Mouse (Mus musculus) left cerebral cortex, adult 2 months (tissue): ENCODE measurements around the gene Gtf3c1. TPM values are rescaled to one million over a fixed set of nuclear protein-coding genes. Genes with fewer than 3 reads are reported as not detected.

Experiments
- DNase-seq, 2 experiments: peaks; one replicate each; pipeline ENCODE4 v3.0.0; 2021 to 2022; ENCODE audit warnings: low spot score in 2 of 2, mixed read lengths in 1 of 2; ENCODE audit errors: extremely low spot score in 1 of 2
- H3K27ac ChIP-seq: fragments of 200-600 bp; 2 replicates; pipeline ENCODE4 v1.8.1; 2022
- H3K4me3 ChIP-seq: fragments of 200-600 bp; 2 replicates; pipeline ENCODE4 v1.8.1; 2022
- CTCF ChIP-seq: fragments of 200-600 bp; IDR thresholded peaks from 2 replicates; pipeline ENCODE4 v1.8.1; 2022; ENCODE audit warnings: antibody characterized with exemption, mild to moderate bottlenecking, moderate library complexity
- intact Hi-C: fragments of 180-260 bp; cut with DNase I; formaldehyde crosslinking; loops from one replicate; pipeline ENCODE4 v1.15.1; 2025
- total RNA-seq, 2 experiments: library from RNA; stranded (reverse); gene quantifications; 2 replicates each; pipeline ENCODE4 v1.2.3; 2021

The Gtf3c1 gene
- total RNA-seq, 2 experiments from 2014 or later, result 103 to 107 TPM

DNA sequence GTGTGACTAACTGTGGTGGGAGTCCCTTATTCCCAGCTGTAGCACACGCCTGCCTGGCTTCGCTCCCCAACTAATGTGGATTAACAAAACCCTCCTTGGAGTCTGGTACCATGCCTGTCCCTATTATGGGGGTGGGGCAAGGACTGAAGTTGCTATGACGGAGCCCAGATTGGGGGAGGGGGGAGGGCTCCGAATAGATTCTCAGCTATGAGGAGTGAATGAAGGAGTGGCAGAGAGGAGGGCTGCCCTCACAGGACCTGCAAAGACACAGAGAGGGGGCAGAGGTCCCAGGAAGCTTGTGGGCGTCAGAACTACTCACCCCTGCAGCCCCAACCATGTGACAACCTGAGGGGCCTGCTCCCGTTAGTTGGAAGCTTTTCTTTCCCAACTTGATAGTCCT lies 69.2 kb downstream of the Gtf3c1 start:
- no peak overlapping the region for H3K4me3 ChIP-seq
- intact Hi-C loops, result loop anchor here (5.0 kb wide), 1 partner anchor 56 kb away; no protein-coding TSS in a partner anchor
- no peak overlapping the region for H3K27ac ChIP-seq
- TF ChIP-seq CTCF, result no peak
- no peak for DNase-seq

DNA sequence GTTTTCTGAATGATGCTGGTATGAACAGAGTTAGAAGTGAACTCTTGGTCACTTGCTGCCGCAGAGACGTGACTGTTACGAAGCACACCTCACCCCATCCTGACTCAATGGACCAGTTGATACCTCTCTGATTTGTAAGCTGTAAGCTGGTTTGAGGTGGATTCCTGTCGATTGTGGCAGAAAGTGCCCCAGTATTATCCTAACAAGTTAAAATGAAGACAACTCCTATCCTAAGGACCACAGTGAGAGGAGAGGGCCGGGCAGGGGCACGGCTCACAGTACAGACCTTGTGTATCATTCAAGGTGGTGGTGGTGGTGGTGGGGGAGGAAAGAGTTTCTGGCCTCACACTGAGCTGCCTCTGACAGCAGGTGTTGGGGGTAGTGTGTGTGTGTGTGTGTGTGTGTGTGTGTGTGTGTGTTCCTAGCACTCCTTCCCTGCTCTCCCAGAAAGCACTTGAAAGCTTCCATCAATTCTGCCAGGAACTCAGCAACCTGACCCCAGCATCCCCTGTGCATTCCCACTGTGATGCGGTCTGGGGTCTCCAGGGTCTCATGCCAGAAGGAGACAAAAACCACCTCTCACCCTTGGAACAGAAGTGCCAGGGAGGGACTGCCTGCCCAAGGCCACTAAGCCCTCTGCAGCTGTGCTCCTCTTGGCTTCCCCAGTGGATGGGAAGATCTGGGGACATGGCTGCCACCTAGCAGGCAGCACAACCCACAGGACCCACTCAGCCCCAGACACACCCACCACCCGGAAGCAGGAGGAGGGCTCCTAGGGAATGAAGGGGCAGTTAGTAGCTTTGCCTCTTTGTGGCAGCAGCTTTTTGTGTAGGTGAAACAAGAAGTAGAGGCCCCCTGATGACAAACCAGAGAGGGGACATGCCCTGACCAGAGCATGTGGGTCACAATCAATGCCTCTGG lies 70.1 kb downstream of the Gtf3c1 start:
- DNase-seq, result no peak
- TF ChIP-seq CTCF, result no peak
- no peak overlapping the region for H3K27ac ChIP-seq
- H3K4me3 ChIP-seq, result no peak overlapping the region
- intact Hi-C loops, result loop anchor here (5.0 kb wide), 1 partner anchor 55 kb away; no protein-coding TSS in a partner anchor

GRCm38 (mm10) chr7:125630989-125631388 lies 76.6 kb downstream of the Gtf3c1 start:
- no peak for TF ChIP-seq CTCF
- intact Hi-C loops, result no loop called here
- Histone ChIP-seq H3K27ac (no peak overlapping the region), H3K4me3 (no peak overlapping the region)
- no peak for DNase-seq

DNA sequence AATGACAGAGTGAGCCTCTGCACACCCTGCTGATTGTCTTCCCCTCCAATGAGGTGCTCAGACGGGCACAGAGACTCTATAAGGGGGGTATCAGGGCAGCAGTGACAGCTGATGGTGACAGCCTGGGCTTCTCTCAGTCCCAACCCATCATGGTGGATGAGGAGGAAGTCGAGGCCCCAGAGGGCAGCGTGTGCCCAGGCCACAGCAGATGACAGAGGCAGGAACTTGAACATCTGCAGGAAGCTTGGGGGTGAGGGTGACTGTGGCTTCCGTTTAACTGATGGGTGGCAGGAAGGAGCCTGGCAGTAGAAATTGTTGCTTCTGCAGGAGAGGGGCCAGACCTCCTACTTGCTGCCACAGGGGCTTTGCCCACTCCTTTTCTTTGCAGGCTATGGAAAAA lies 77.3 kb downstream of the Gtf3c1 start:
- Histone ChIP-seq H3K27ac (no peak overlapping the region), H3K4me3 (no peak overlapping the region)
- intact Hi-C loops, result no loop called here
- TF ChIP-seq CTCF, result no peak
- DNase-seq, result no peak

DNA sequence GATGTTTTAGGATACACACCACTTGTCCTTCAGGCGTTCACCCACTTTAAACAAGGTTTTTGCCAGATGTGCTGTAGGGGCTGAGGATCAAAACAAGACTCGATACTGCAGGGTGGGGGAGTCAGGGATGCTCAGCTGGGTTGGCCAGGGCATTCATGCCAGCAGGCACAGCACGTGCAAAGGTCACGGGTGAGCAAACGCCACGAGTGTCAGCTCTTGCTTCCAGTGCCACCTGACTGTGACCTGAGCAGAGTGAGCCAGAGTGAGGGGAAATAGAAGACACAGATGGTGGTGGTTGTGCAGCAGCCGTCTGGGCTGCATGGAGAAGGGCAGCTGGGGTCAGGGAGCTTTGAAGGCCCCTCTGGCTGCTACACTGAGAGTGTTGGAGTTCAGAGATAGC lies 81.8 kb downstream of the Gtf3c1 start:
- Histone ChIP-seq H3K27ac (no peak overlapping the region), H3K4me3 (no peak overlapping the region)
- no peak for TF ChIP-seq CTCF
- no peak for DNase-seq
- intact Hi-C loops, result no loop called here

DNA sequence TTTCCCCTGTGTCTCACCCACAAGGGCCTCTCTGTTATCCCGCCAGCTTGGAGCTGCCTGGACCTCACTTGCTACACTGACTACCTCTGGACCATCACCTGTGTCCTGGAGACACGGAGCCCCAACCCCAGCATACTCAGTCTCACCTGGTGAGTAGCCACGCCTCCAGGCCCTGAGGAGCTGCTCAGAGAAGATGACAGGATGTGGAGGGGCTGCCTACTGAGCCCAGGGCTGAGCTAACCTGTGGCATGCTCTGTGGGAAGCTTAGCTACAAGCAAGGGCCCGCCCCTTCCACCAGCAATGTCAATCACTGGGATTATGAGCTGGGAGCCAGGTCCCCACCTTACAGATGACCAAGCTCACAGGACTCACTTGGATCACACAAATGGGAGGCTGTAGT lies 82.4 kb downstream of the Gtf3c1 start:
- intact Hi-C loops, result no loop called here
- TF ChIP-seq CTCF, result no peak
- Histone ChIP-seq H3K4me3 (no peak overlapping the region), H3K27ac (no peak overlapping the region)
- no peak for DNase-seq

- DNase-seq, result no peak
- Histone ChIP-seq H3K27ac (no peak overlapping the region), H3K4me3 (no peak overlapping the region)
- no peak for TF ChIP-seq CTCF
- intact Hi-C loops, result no loop called here
Measured at GRCm38 (mm10) chr7:125622741-125623685, 84.6 kb downstream of the Gtf3c1 start.

- TF ChIP-seq CTCF, result no peak
- no peak overlapping the region for H3K27ac ChIP-seq
- intact Hi-C loops, result no loop called here
- no peak overlapping the region for H3K4me3 ChIP-seq
- no peak for DNase-seq
Measured at GRCm38 (mm10) chr7:125620077-125620476, 87.5 kb downstream of the Gtf3c1 start.

DNA sequence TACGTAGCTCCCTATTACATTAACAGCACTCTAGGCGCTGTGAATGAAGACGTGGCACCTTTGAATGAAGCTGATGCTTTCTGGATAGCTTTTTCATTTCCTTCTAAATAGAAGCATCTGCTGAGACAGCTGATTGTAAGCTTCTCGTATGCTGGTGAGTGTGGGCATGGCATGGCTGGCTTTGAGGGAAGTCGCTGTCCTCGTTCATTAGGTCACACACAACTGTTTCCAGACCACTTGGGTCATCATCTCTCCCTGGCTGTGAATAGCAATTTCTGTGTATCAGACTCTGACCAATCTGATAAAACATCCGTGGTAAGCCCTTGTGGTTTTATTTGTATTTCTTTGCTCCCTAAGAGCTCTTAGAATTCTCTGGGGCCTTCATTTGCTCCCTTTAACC lies 89.6 kb downstream of the Gtf3c1 start:
- TF ChIP-seq CTCF, result no peak
- DNase-seq, result no peak
- intact Hi-C loops, result no loop called here
- H3K4me3 ChIP-seq, result no peak overlapping the region
- no peak overlapping the region for H3K27ac ChIP-seq

GRCm38 (mm10) chr7:125615453-125615852 lies 92.1 kb downstream of the Gtf3c1 start:
- no peak for TF ChIP-seq CTCF
- H3K4me3 ChIP-seq, result no peak overlapping the region
- no peak overlapping the region for H3K27ac ChIP-seq
- no peak for DNase-seq
- intact Hi-C loops, result no loop called here

DNA sequence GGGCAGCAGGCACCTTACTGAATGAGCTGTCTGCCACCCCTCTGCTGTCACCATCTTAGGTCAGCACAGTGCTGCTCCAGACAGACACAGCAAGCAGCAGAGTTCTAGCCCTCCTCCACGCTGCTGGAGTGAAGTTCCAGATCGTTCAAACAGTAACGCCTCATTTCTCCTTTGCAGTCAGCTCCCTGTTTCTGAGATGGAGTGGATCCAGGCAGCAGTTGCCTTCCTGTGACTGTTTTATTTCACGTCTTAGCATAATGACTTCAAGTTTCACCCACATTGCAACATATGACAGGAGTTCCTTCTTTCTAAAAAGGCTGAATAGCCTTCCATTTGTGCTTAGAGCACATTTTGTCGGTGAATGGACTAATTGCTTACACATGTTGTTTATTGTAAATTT lies 94.0 kb downstream of the Gtf3c1 start:
- TF ChIP-seq CTCF, result no peak
- intact Hi-C loops, result no loop called here
- no peak for DNase-seq
- no peak overlapping the region for H3K4me3 ChIP-seq
- no peak overlapping the region for H3K27ac ChIP-seq

- Histone ChIP-seq H3K27ac (no peak overlapping the region), H3K4me3 (no peak overlapping the region)
- no peak for DNase-seq
- intact Hi-C loops, result no loop called here
- TF ChIP-seq CTCF, result no peak
Measured at GRCm38 (mm10) chr7:125608183-125608688, 99.3 kb downstream of the Gtf3c1 start.
